Mouse (Mus musculus) Patski (cell line): ENCODE measurements around the gene Idh2. TPM values are rescaled to one million over a fixed set of nuclear protein-coding genes. Genes with fewer than 3 reads are reported as not detected.
A peak's percentile ranks its signal among the peaks of the same experiment; 100 is the strongest.
"Not testable (repeated sequence)": the region's sequence is repeated elsewhere in the genome, so short reads cannot be mapped to it uniquely, and the experiment has no call there.

Experiments used
- ATAC-seq: fragments of 100-300 bp; one replicate; pipeline ENCODE4 v1.8.0; 2021
- CTCF ChIA-PET: fragments of 350-600 bp; sonication (Branson Sonifier 250); formaldehyde crosslinking; loops from one replicate; lab custom pipeline; 2022; ENCODE audit warnings: inconsistent platforms; lab: Charles Lee
- POLR2A ChIA-PET: fragments of 350-600 bp; sonication (Branson Sonifier 250); formaldehyde crosslinking; loops from one replicate; lab custom pipeline; 2022; ENCODE audit warnings: antibody characterized with exemption, inconsistent platforms; lab: Charles Lee
- DNase-seq: peaks from one replicate; pipeline ENCODE4 v3.0.0-alpha.2; 2011; ENCODE audit warnings: low read depth, low spot score
- H3K27me3 ChIP-seq: fragments of 371-371 bp; one replicate; pipeline ENCODE4 v1.5.1; 2021
- CTCF ChIP-seq: fragments of 100-300 bp; IDR thresholded peaks from one replicate; pipeline ENCODE4 v1.5.1; 2021
- in situ Hi-C: fragments of 300-500 bp; cut with MboI; formaldehyde crosslinking; loops from 3 replicates; pipeline ENCODE4 v1.11.1; 2018; ENCODE audit warnings: low pct_unique_long_range_greater_than_20kb, mixed read lengths
- polyA plus RNA-seq: library from polyadenylated mRNA; unstranded; gene quantifications from one replicate; pipeline ENCODE4 v1.2.3, GENCODE M21; 2021

Idh2 gene
- polyA plus RNA-seq, 1 experiment from 2014 or later = 679 TPM

GRCm38 (mm10) chr7:80144695-80145094, 29.5 kb upstream of the Idh2 start:
- CTCF ChIA-PET = interaction anchor here (1.8 kb wide), 1 partner anchor 12 kb away, joined by 6 read pairs; no protein-coding TSS in a partner anchor
- no peaks in the 10 kb centered on the region for H3K27me3 ChIP-seq
- ATAC-seq (no peak), DNase-seq (no peak)
- no peak for TF ChIP-seq CTCF
- POLR2A ChIA-PET = no interaction called here
- in situ Hi-C loops = loop anchor here (5.0 to 25.0 kb wide), 2 partner anchors 113 to 443 kb away; no protein-coding TSS in a partner anchor

GRCm38 (mm10) chr7:80143331-80144273, 28.4 kb upstream of the Idh2 start:
- in situ Hi-C loops = loop anchor here (5.0 to 25.0 kb wide), 2 partner anchors 114 to 444 kb away; no protein-coding TSS in a partner anchor
- CTCF ChIA-PET = interaction anchor here (1.8 kb wide), 1 partner anchor 13 kb away, joined by 6 read pairs; no protein-coding TSS in a partner anchor

GRCm38 (mm10) chr7:80140815-80141214, 25.6 kb upstream of the Idh2 start:
- peak; percentile 93 for TF ChIP-seq CTCF
- H3K27me3 ChIP-seq = no peaks in the 10 kb centered on the region
- in situ Hi-C loops = loop anchor here (5.0 to 25.0 kb wide), 2 partner anchors 116 to 446 kb away; no protein-coding TSS in a partner anchor
- ATAC-seq (peak; percentile 60), DNase-seq (no peak)
- ChIA-PET CTCF (interaction anchor here (0.6 to 2.1 kb wide), 23 partner anchors 8 to 235 kb away, joined by 3 to 9 read pairs (median 3); partner anchors contain the start of genes Cib1, Gdpgp1, Ngrn and Ttll13), POLR2A (interaction anchor here (0.6 to 1.3 kb wide), 2 partner anchors 68 to 116 kb away, joined by 3 to 4 read pairs; no protein-coding TSS in a partner anchor)

More at GRCm38 (mm10) chr7:80143331-80144273, 28.4 kb upstream of the Idh2 start:
- no peaks in the 10 kb centered on the region for H3K27me3 ChIP-seq
- POLR2A ChIA-PET = interaction anchor here (0.6 kb wide), 1 partner anchor 181 kb away, joined by 3 read pairs; the partner anchor contains the start of gene Rccd1
- no peak for TF ChIP-seq CTCF
- DNase-seq (no peak), ATAC-seq (no peak)

GRCm38 (mm10) chr7:80138375-80138774, 23.2 kb upstream of the Idh2 start:
- no peak for TF ChIP-seq CTCF
- in situ Hi-C loops = loop anchor here (25.0 kb wide), 1 partner anchor 449 kb away; no protein-coding TSS in a partner anchor
- ATAC-seq (no peak), DNase-seq (no peak)
- POLR2A ChIA-PET = no interaction called here
- H3K27me3 ChIP-seq = no peaks in the 10 kb centered on the region
- CTCF ChIA-PET = interaction anchor here (1.6 to 2.1 kb wide), 2 partner anchors 17 to 118 kb away, joined by 6 to 8 read pairs; no protein-coding TSS in a partner anchor

- DNase-seq (no peak), ATAC-seq (no peak)
- no peak for TF ChIP-seq CTCF
- in situ Hi-C loops = loop anchor here (25.0 kb wide), 1 partner anchor 452 kb away; no protein-coding TSS in a partner anchor
- CTCF ChIA-PET = interaction anchor here (1.0 to 1.5 kb wide), 2 partner anchors 134 to 146 kb away, joined by 4 read pairs; partner anchors contain the start of gene Vps33b
- H3K27me3 ChIP-seq = no peaks in the 10 kb centered on the region
- POLR2A ChIA-PET = no interaction called here
Observed at GRCm38 (mm10) chr7:80135173-80135532, 20.0 kb upstream of the Idh2 start.

- no peaks in the 10 kb centered on the region for H3K27me3 ChIP-seq
- ATAC-seq (no peak), DNase-seq (no peak)
- no peak for TF ChIP-seq CTCF
- in situ Hi-C loops = loop anchor here (25.0 kb wide), 1 partner anchor 453 kb away; no protein-coding TSS in a partner anchor
- ChIA-PET CTCF (interaction anchor here (1.0 to 1.5 kb wide), 3 partner anchors 20 to 147 kb away, joined by 3 to 4 read pairs (median 4); partner anchors contain the start of gene Vps33b), POLR2A (no interaction called here)
Observed at GRCm38 (mm10) chr7:80134454-80135172, 19.4 kb upstream of the Idh2 start.

- no peak for ATAC-seq
- CTCF ChIA-PET = interaction anchor here (0.7 to 1.4 kb wide), 2 partner anchors 8 to 10 kb away, joined by 3 to 6 read pairs; no protein-coding TSS in a partner anchor
- POLR2A ChIA-PET = interaction anchor here (0.7 kb wide), 1 partner anchor 173 kb away, joined by 3 read pairs; no protein-coding TSS in a partner anchor
- in situ Hi-C loops = loop anchor here (25.0 kb wide), 1 partner anchor 455 kb away; no protein-coding TSS in a partner anchor
- peak; percentile 93 for TF ChIP-seq CTCF
- no peak for DNase-seq
- no peaks in the 10 kb centered on the region for H3K27me3 ChIP-seq
Observed at GRCm38 (mm10) chr7:80132541-80132940, 17.3 kb upstream of the Idh2 start.

- in situ Hi-C loops = loop anchor here (25.0 kb wide), 1 partner anchor 456 kb away; no protein-coding TSS in a partner anchor
- DNase-seq, ATAC-seq, CTCF ChIA-PET, H3K27me3 ChIP-seq, POLR2A ChIA-PET: not testable (repeated sequence)
- TF ChIP-seq CTCF = peak; percentile 46
Observed at GRCm38 (mm10) chr7:80131315-80131714, 16.1 kb upstream of the Idh2 start.

- POLR2A ChIA-PET = no interaction called here
- DNase-seq (no peak), ATAC-seq (no peak)
- in situ Hi-C loops = loop anchor here (25.0 kb wide), 1 partner anchor 457 kb away; no protein-coding TSS in a partner anchor
- TF ChIP-seq CTCF = no peak
- CTCF ChIA-PET = interaction anchor here (1.6 kb wide), 1 partner anchor 10 kb away, joined by 4 read pairs; no protein-coding TSS in a partner anchor
- no peaks in the 10 kb centered on the region for H3K27me3 ChIP-seq
Observed at GRCm38 (mm10) chr7:80130344-80131055, 15.3 kb upstream of the Idh2 start.
